Mouse (Mus musculus): Measurements from ENCODE around the gene Slc7a5. TPM values are rescaled to one million over a fixed set of nuclear protein-coding genes. Genes with fewer than 3 reads are reported as not detected.

The Slc7a5 gene
- polyA plus RNA-seq, 2 experiments, result 27.8 to 34.6 TPM

DNA sequence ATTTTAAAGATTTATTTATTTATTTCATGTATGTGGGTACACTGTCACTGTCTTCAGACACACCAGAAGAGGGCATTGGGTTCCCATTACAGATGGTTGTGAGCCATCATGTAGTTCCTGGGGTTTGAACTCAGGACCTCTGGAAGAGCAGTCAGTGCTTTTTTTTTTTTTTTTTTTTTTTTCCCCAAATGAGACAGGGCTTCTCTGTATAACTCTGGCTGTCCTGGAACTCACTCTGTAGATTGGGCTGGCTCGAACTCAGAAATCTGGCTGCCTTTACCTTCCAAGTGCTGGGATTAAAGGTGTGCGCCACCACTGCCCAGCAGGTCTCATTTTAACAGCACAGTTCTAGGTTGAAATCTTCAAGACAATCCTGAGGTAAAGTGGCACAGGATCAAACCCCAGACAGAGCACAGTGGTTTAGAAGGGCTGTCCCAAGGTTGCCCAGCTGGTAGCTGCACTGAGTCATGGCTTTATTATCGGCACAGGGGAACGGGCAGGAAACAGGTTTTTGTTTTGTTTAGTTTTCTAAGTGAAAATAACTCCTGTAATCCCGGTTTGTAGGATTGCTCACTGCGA lies 41.8 kb upstream of the Slc7a5 start, which contains the start of gene Banp:
Banp (plus strand) TSS at position 529 of the 579 bp plus-strand sequence.
- no peak for TF ChIP-seq POLR2A (IDR thresholded peaks at IDR 0.05; ENCODE audit: borderline replicate concordance, extremely low read depth, insufficient read depth, insufficient read length)
- DNase-seq (ENCODE audit: low spot score) (no peak), ATAC-seq (ENCODE audit: low FRiP score, low read depth) (no peak)
- peak within 1 kb of the TSS; percentile 64 for H3K4me2 ChIP-seq (replicated peaks; ENCODE audit: low read depth, low read length, severe bottlenecking)
- H3K4me3 ChIP-seq (replicated peaks; ENCODE audit: low read length), result peak within 1 kb of the TSS; percentile 89
- H3K9ac ChIP-seq (ENCODE audit: low read depth, low read length, severe bottlenecking), result peak within 1 kb of the TSS; percentile 99
- H3K36me3 ChIP-seq (ENCODE audit: control insufficient read depth, insufficient read depth, low read length), result peaks cover 15% of the 10 kb centered on the region; the same call in 1 of the 2 replicates
- H3K27me3 ChIP-seq (ENCODE audit: control insufficient read depth, insufficient read depth, low read length), result no peaks in the 10 kb centered on the region
- no peaks in the 10 kb centered on the region for H3K9me3 ChIP-seq (ENCODE audit: control insufficient read depth, low read length)
- peak within 1 kb of the TSS; percentile 94 for H3K27ac ChIP-seq (replicated peaks; ENCODE audit: low read depth, low read length)
- WGBS, result 69% methylated on average over 6 of the region's 6 CpGs
- H3K4me1 ChIP-seq (ENCODE audit: control insufficient read depth, insufficient read depth, low read length), result peaks cover 34% of the 10 kb centered on the region

DNA sequence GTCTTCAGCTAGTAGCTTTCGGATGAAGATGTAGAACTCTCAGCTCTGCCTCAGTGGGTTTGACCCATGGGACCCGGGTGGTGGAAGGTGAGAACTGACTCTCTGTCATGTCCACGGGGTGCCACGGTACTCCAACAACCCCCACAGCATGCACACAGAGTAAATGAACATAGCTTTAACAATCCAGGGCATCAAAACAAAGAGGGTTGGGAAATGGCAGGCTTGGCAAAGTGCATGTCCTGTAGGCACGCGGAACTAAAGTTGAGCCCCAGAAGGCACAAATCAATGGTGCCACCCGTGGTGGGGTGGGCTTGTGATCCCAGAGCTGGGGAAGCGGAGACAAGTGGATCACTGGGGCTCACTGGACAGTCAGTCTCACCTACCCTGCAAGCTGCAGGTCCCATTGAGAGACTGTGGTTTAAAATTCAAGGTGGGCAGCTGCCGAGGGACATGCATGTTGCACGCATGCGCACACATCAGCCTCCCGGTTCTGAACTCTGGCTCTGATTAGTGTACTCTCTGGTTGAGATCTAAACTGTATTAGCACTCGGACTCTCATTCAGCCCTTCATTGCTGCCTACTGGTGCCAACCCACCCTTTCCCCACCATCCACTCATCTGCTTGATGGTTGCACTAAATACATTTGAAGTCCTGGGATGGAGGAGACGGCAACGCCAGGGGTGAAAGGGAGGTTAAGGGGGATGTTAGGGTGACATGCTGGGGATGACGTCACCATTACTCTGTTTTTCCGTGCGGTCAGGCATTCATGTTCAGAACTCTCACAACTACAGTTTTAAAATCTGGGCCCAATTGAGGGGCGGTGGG lies 41.0 kb upstream of the Slc7a5 start:
- no peak for DNase-seq (ENCODE audit: low spot score)

DNA sequence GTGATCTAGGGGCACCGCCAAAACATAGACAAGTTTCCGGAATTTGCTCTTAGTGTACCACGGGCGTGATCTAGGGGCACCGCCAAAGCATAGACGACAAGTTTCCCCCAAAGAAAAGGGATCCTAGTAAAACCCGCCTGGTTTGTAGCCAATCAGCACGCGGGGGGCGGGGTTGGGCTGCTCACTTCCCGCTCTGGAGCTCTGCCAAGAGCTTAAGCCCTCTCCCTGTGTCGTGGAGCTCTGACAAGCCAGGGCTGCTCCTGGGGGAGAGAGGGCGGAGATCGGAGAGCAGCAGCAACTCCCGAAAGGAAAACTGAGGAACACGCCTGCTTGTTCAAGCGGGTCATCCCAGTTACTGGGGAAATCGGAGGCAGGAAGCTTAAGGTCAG lies 40.3 kb upstream of the Slc7a5 start:
- WGBS, result under 1% methylated on average over 18 of the region's 18 CpGs
- Histone ChIP-seq H3K27ac (replicated peaks; ENCODE audit: low read depth, low read length) (peak overlapping the region; percentile 87), H3K9me3 (ENCODE audit: control insufficient read depth, low read length) (no peaks in the 10 kb centered on the region), H3K9ac (ENCODE audit: low read depth, low read length, severe bottlenecking) (peak overlapping the region; percentile 50), H3K4me2 (replicated peaks; ENCODE audit: low read depth, low read length, severe bottlenecking) (peak overlapping the region; percentile 64), H3K27me3 (ENCODE audit: control insufficient read depth, insufficient read depth, low read length) (no peaks in the 10 kb centered on the region), H3K4me1 (ENCODE audit: control insufficient read depth, insufficient read depth, low read length) (peaks cover 34% of the 10 kb centered on the region), H3K4me3 (replicated peaks; ENCODE audit: low read length) (peak overlapping the region; percentile 37), H3K36me3 (ENCODE audit: control insufficient read depth, insufficient read depth, low read length) (0 out of 2 replicates have a peak, but pooled peaks cover 2% of the 10 kb centered on the region)
- DNase-seq (ENCODE audit: low spot score) (peak; percentile 97), ATAC-seq (ENCODE audit: low FRiP score, low read depth) (peak; percentile 29)
- peak; percentile 42; the same call in 1 of the 2 replicates for TF ChIP-seq POLR2A (IDR thresholded peaks at IDR 0.05; ENCODE audit: borderline replicate concordance, extremely low read depth, insufficient read depth, insufficient read length)

More for the DNA sequence above, 41.0 kb upstream of the Slc7a5 start:
- no peak for TF ChIP-seq POLR2A (IDR thresholded peaks at IDR 0.05; ENCODE audit: borderline replicate concordance, extremely low read depth, insufficient read depth, insufficient read length)
- Histone ChIP-seq H3K27me3 (ENCODE audit: control insufficient read depth, insufficient read depth, low read length) (no peaks in the 10 kb centered on the region), H3K9me3 (ENCODE audit: control insufficient read depth, low read length) (no peaks in the 10 kb centered on the region), H3K4me3 (replicated peaks; ENCODE audit: low read length) (peak overlapping the region; percentile 37), H3K27ac (replicated peaks; ENCODE audit: low read depth, low read length) (peak overlapping the region; percentile 87), H3K9ac (ENCODE audit: low read depth, low read length, severe bottlenecking) (peak overlapping the region; percentile 50), H3K4me2 (replicated peaks; ENCODE audit: low read depth, low read length, severe bottlenecking) (peak overlapping the region; percentile 64), H3K4me1 (ENCODE audit: control insufficient read depth, insufficient read depth, low read length) (peaks cover 34% of the 10 kb centered on the region), H3K36me3 (ENCODE audit: control insufficient read depth, insufficient read depth, low read length) (0 out of 2 replicates have a peak, but pooled peaks cover 7% of the 10 kb centered on the region)
- WGBS, result 61% methylated on average over 19 of the region's 19 CpGs
- ATAC-seq (ENCODE audit: low FRiP score, low read depth), result no peak

DNA sequence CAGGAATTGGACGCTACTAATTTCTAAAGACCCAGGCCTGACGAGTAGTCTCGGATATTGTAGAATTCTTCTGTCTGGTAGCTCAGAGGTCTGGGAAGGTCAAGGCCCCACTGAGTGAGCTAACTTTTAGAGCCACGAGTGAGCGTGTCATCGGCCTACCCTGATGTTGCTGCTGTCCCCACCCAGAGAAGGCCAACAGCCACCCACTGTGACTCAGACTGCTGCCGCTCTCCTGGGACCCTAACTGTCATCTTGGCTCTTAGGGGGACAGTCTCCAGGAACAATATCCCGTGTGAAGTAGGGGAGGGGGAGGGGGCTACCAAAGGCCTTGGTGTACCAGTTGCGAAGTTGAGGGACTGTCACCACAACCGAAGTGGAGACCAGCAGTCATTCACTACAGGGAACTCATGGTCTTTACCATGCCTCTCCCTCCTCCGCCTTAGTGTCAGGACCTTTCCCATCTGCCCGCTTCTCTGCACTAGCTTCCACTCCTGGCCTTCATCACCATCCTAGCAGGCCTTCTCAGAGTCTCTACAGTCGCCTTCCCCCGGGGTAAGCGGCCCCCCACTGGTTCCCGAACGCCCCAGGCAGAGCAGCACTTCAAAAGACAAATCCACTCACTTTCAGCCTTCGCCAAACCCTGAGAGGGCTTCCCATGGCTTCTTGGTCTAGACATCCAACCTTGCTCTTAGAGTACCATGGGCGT lies 39.7 kb upstream of the Slc7a5 start:
- Histone ChIP-seq H3K9me3 (ENCODE audit: control insufficient read depth, low read length) (no peaks in the 10 kb centered on the region), H3K4me1 (ENCODE audit: control insufficient read depth, insufficient read depth, low read length) (peaks cover 32% of the 10 kb centered on the region), H3K27ac (replicated peaks; ENCODE audit: low read depth, low read length) (peak overlapping the region; percentile 87), H3K4me2 (replicated peaks; ENCODE audit: low read depth, low read length, severe bottlenecking) (peak overlapping the region; percentile 64), H3K9ac (ENCODE audit: low read depth, low read length, severe bottlenecking) (peak overlapping the region; percentile 50), H3K4me3 (replicated peaks; ENCODE audit: low read length) (peak overlapping the region; percentile 37), H3K36me3 (ENCODE audit: control insufficient read depth, insufficient read depth, low read length) (no peaks in the 10 kb centered on the region), H3K27me3 (ENCODE audit: control insufficient read depth, insufficient read depth, low read length) (no peaks in the 10 kb centered on the region)
- WGBS, result 31% methylated on average over 19 of the region's 19 CpGs
- TF ChIP-seq POLR2A (IDR thresholded peaks at IDR 0.05; ENCODE audit: borderline replicate concordance, extremely low read depth, insufficient read depth, insufficient read length), result no peak
- ATAC-seq (ENCODE audit: low FRiP score, low read depth) (no peak), DNase-seq (ENCODE audit: low spot score) (no peak)

DNA sequence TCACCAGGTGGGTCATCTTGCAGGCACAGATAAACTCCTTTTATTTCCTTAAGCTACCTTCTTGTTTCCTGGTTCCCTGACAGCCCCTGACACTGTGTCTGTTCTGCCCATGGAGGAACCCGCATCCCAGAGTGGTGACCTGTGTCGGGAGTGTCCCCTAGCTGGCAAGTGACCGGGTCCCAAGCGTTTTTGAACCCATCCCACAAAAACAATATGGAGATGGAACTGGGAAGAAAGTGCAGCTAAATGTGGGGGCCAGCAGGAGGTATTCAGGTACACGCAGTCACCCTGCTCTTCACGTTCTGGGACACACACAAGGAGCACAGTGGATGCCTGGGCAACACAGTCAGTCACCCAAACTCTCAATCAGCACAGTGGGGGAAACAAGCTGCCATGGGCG lies 38.9 kb upstream of the Slc7a5 start:
- H3K9ac ChIP-seq (ENCODE audit: low read depth, low read length, severe bottlenecking), result no peak overlapping the region
- H3K27ac ChIP-seq (replicated peaks; ENCODE audit: low read depth, low read length), result no peak overlapping the region
- ATAC-seq (ENCODE audit: low FRiP score, low read depth) (no peak), DNase-seq (ENCODE audit: low spot score) (no peak)
- 84% methylated on average over 7 of the region's 7 CpGs for WGBS
- no peak for TF ChIP-seq POLR2A (IDR thresholded peaks at IDR 0.05; ENCODE audit: borderline replicate concordance, extremely low read depth, insufficient read depth, insufficient read length)
- H3K4me3 ChIP-seq (replicated peaks; ENCODE audit: low read length), result no peak overlapping the region
- H3K4me1 ChIP-seq (ENCODE audit: control insufficient read depth, insufficient read depth, low read length), result peaks cover 24% of the 10 kb centered on the region
- H3K4me2 ChIP-seq (replicated peaks; ENCODE audit: low read depth, low read length, severe bottlenecking), result no peak overlapping the region
- no peaks in the 10 kb centered on the region for H3K9me3 ChIP-seq (ENCODE audit: control insufficient read depth, low read length)
- H3K36me3 ChIP-seq (ENCODE audit: control insufficient read depth, insufficient read depth, low read length), result no peaks in the 10 kb centered on the region
- no peaks in the 10 kb centered on the region for H3K27me3 ChIP-seq (ENCODE audit: control insufficient read depth, insufficient read depth, low read length)
